Mouse (Mus musculus) hindbrain, postnatal 0 days (tissue): Measurements from ENCODE around the gene Hoxd10. TPM values are rescaled to one million over a fixed set of nuclear protein-coding genes. Genes with fewer than 3 reads are reported as not detected.

ENCODE experiments used
- ATAC-seq: fragments of 200-750 bp; cut with Nextera tagmentation; 2 replicates; pipeline ENCODE4 v1.8.0; 2017; ENCODE audit warnings: mild to moderate bottlenecking, moderate TSS enrichment, moderate library complexity
- DNase-seq: peaks from one replicate; pipeline ENCODE4 v3.0.0-alpha.2; 2015; ENCODE audit warnings: low spot score
- H3K27ac ChIP-seq: fragments of 300-500 bp; sonication (generic); 2 replicates; pipeline ENCODE4 v1.5.1; 2014; ENCODE audit warnings: mild to moderate bottlenecking
- H3K27me3 ChIP-seq: fragments of 300-500 bp; sonication (generic); 2 replicates; pipeline ENCODE4 v1.6.1; 2014; ENCODE audit warnings: low read length, mixed read lengths; ENCODE audit not compliant: insufficient read depth
- H3K36me3 ChIP-seq: fragments of 300-500 bp; sonication (generic); 2 replicates; pipeline ENCODE4 v1.6.1; 2014; ENCODE audit warnings: low read length, mixed read lengths; ENCODE audit not compliant: insufficient read depth
- H3K4me1 ChIP-seq: fragments of 300-500 bp; sonication (generic); 2 replicates; pipeline ENCODE4 v1.6.1; 2014; ENCODE audit warnings: antibody characterized with exemption, low read length, mixed read lengths; ENCODE audit not compliant: insufficient read depth
- H3K4me2 ChIP-seq: fragments of 300-500 bp; sonication (generic); 2 replicates; pipeline ENCODE4 v1.6.1; 2014; ENCODE audit warnings: low read depth, mild to moderate bottlenecking, low read length, moderate library complexity, mixed read lengths
- H3K4me3 ChIP-seq: fragments of 300-500 bp; sonication (generic); 2 replicates; pipeline ENCODE4 v1.5.1; 2014; ENCODE audit warnings: low read length
- H3K9ac ChIP-seq: fragments of 300-500 bp; sonication (generic); replicated peaks from 2 replicates; pipeline ENCODE4 v1.6.1; 2014; ENCODE audit warnings: mild to moderate bottlenecking, low read length, moderate library complexity, mixed read lengths
- H3K9me3 ChIP-seq: fragments of 300-500 bp; sonication (generic); 2 replicates; pipeline ENCODE4 v1.6.1; 2016; ENCODE audit warnings: low read length, mixed read lengths
- CTCF ChIP-seq: IDR thresholded peaks from 2 replicates; pipeline ENCODE4 v1.5.1; 2016; ENCODE audit warnings: antibody characterized with exemption, control low read depth, low read depth
- WGBS: fragments of 180-500 bp; shearing (Covaris S2); extraction: QIAGEN DNeasy Blood & Tissue Kit; methylation state at CpG from one replicate; pipeline ENCODE4 v1.1.7; 2014; 5-methylcytosine and 5-hydroxymethylcytosine counted together
- polyA plus RNA-seq: library from polyadenylated mRNA; unstranded; fragments of >200 nt; fragmentation: Nextera tagmentation; extraction: Ambion mirVana; gene quantifications from 2 replicates; pipeline ENCODE4 v1.2.1, GENCODE M21; 2015
- total RNA-seq: library from RNA; depleted of rRNA; stranded (reverse); fragments of >200 nt; gene quantifications from 2 replicates; pipeline ENCODE4 v1.2.3, GENCODE M21; 2014

The Hoxd10 gene
- total and polyA plus RNA-seq, 2 experiments from 2014 or later: not detected

DNA sequence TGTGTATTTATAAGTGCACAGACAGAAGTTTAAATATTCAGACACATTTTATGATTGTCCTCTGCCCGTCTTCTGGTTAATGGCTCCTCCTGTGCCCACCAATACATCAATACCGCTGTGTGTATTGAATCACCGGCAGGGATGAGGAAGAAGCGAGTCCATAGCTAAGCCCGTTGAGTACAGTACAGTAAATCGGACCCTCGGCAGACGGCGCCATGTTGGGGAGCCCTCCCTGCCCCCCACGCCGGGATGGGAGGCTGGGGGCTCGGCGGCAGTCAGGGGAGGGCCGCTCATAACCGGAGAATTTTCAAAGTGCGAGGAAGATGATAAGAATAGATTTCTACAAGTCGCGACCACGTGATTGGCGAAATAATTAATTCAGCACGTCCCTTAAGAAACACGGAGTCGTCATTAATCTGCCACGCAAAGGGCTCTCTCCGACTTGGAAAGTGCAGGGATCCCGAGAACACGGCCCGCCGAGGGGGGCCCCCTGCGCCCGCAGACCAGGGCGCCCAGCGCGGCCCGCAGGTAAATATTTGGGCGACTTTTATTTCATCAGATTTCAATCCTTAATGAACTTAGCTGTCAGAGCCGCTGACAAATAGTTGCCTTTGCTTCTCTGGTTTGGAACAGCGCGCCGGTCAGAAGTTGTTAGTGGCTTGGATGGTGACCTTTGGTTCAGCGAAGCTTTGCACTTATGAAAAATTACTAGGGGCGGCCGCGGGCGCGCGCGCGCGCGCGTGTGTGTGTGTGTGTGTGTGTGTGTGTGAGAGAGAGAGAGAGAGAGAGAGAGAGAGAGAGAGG, 41.0 kb downstream of the Hoxd10 start:
- Histone ChIP-seq H3K36me3 (no peaks in the 10 kb centered on the region), H3K27me3 (peaks cover 61% of the 10 kb centered on the region), H3K9me3 (no peaks in the 10 kb centered on the region), H3K4me1 (no peaks in the 10 kb centered on the region), H3K4me3 (peak overlapping the region; percentile 34), H3K9ac (peak overlapping the region; percentile 49), H3K27ac (peak overlapping the region; percentile 72), H3K4me2 (peak overlapping the region; percentile 49)
- no peak for TF ChIP-seq CTCF
- WGBS: 1% methylated on average over 52 of the region's 52 CpGs
- DNase-seq (no peak), ATAC-seq (no peak)

DNA sequence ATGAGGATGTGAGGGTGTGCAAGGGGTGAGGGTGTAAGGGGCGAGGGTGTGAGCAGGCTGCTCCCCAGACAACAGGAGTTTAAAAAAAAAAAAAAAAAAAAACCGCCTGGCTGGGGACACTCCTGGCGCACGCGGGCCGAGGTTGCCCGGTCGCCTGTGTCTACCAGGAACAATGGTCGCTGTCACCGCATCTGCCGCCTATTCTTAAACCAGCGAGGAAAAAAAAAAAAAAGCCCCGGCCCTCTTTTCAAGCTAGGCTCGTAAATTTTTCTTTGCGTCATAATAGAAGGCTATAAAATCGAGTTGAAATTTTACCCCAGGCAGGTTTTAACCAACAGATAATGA, 41.6 kb downstream of the Hoxd10 start:
- ATAC-seq (no peak), DNase-seq (peak; percentile 24)
- peak overlapping the region; percentile 34 for H3K4me3 ChIP-seq
- TF ChIP-seq CTCF: no peak
- H3K9ac ChIP-seq: peak overlapping the region; percentile 49; the same call in 1 of the 2 replicates
- WGBS: under 1% methylated on average over 16 of the region's 16 CpGs
- no peaks in the 10 kb centered on the region for H3K36me3 ChIP-seq
- peak overlapping the region; percentile 49 for H3K4me2 ChIP-seq
- peak overlapping the region; percentile 84 for H3K27ac ChIP-seq
- H3K4me1 ChIP-seq: no peaks in the 10 kb centered on the region
- H3K27me3 ChIP-seq: peaks cover 59% of the 10 kb centered on the region
- no peaks in the 10 kb centered on the region for H3K9me3 ChIP-seq

DNA sequence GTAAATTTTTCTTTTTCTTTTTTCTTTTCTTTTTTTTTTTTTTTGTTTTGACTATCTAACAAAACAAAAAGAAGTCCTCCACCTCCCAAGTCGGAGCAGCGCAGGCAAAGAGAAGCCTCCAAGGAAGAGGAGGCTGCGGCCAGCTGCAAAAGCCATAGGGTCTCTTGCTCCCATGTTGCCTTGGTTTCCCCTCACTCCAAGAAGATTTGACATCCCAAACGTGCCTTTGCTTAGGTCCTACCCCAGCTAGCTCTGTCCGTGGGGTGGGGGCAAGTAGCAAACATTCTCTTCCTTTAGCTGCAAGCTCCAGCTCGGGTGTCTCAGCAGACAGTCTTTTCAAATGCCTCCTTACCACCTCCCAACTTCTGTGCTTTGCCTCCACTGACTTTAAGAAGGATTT, 42.0 kb downstream of the Hoxd10 start:
- no peak for TF ChIP-seq CTCF
- no peaks in the 10 kb centered on the region for H3K36me3 ChIP-seq
- H3K27me3 ChIP-seq: peaks cover 59% of the 10 kb centered on the region
- H3K9me3 ChIP-seq: no peaks in the 10 kb centered on the region
- WGBS: 2% methylated on average over 6 of the region's 6 CpGs
- peak overlapping the region; percentile 49; the same call in 1 of the 2 replicates for H3K9ac ChIP-seq
- DNase-seq (peak; percentile 19), ATAC-seq (no peak)
- H3K27ac ChIP-seq: peak overlapping the region; percentile 84
- peak overlapping the region; percentile 34 for H3K4me3 ChIP-seq
- H3K4me2 ChIP-seq: peak overlapping the region; percentile 49
- H3K4me1 ChIP-seq: no peaks in the 10 kb centered on the region

DNA sequence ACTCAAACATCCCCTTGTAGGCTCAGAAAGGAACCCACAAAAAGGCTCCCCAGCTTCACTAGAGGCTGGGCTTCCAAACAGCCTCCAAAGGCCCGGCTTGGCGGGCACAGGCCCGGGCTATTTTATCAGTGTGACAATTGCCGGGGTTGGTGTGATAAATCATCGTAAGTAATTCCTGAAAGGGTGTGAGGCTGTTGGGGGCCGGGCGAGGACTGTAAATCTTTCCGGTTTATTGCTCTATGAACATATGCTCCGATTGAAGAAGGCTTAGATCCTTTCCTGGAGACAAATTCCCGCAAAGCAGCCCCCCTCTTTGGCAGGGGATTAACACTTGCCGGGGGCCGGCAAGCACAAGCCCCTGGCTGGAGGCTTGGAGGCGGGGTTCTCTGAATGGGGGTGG, 42.7 kb downstream of the Hoxd10 start:
- H3K36me3 ChIP-seq: no peaks in the 10 kb centered on the region
- 3% methylated on average over 13 of the region's 13 CpGs for WGBS
- no peak for TF ChIP-seq CTCF
- no peaks in the 10 kb centered on the region for H3K4me1 ChIP-seq
- peak overlapping the region; percentile 49 for H3K4me2 ChIP-seq
- peaks cover 59% of the 10 kb centered on the region for H3K27me3 ChIP-seq
- H3K9me3 ChIP-seq: no peaks in the 10 kb centered on the region
- H3K9ac ChIP-seq: peak overlapping the region; percentile 53; the same call in 1 of the 2 replicates
- no peak for ATAC-seq
- peak overlapping the region; percentile 16 for H3K4me3 ChIP-seq
- peak overlapping the region; percentile 84 for H3K27ac ChIP-seq
- peak; percentile 35 for DNase-seq

DNA sequence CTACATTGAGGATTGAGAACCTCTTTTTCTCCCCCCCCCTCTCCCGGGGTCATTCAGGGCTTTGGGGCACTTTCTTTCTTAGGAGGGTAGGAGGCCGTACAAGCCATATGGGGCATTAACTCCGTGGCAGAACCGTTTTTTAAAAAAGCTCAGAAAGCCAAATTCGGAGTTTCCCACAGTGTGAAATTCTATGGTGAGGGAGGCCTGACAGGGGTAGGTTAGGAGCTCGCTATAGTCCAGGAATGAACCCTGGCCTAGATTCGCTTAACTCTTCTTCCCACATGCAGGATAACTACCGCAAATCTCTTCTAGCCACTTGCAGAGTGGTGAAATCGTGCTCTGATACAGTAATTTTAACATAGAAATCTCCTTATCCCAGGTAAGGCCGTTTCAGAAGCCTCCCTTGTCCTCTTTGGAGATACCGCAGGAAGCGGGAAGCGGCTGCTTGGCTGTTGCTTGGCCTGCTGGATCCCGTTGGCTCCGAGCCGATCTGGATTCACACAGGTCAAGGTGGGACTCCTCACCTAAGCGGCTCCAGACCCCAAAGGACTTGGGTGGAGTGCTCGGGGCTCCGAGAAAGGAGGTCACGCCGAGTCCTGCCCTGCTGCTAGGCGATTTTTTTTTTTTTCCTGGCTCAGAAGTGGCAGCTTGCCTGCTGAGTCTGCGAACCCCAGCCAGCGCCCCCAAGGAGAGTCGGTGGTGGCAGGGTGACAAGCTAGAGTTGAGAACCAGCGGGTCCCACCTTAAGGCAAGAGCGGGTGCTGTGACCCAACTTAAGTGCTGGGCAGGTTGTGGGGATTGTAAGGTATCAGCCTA, 43.5 kb downstream of the Hoxd10 start:
- peak; percentile 18 for DNase-seq
- no peaks in the 10 kb centered on the region for H3K9me3 ChIP-seq
- peak overlapping the region; percentile 33 for H3K4me3 ChIP-seq
- H3K27me3 ChIP-seq: peaks cover 58% of the 10 kb centered on the region
- ATAC-seq: no peak
- WGBS: 2% methylated on average over 27 of the region's 27 CpGs
- H3K9ac ChIP-seq: peak overlapping the region; percentile 53
- no peak for TF ChIP-seq CTCF
- peak overlapping the region; percentile 84 for H3K27ac ChIP-seq
- H3K4me1 ChIP-seq: no peaks in the 10 kb centered on the region
- peak overlapping the region; percentile 49 for H3K4me2 ChIP-seq
- H3K36me3 ChIP-seq: no peaks in the 10 kb centered on the region

DNA sequence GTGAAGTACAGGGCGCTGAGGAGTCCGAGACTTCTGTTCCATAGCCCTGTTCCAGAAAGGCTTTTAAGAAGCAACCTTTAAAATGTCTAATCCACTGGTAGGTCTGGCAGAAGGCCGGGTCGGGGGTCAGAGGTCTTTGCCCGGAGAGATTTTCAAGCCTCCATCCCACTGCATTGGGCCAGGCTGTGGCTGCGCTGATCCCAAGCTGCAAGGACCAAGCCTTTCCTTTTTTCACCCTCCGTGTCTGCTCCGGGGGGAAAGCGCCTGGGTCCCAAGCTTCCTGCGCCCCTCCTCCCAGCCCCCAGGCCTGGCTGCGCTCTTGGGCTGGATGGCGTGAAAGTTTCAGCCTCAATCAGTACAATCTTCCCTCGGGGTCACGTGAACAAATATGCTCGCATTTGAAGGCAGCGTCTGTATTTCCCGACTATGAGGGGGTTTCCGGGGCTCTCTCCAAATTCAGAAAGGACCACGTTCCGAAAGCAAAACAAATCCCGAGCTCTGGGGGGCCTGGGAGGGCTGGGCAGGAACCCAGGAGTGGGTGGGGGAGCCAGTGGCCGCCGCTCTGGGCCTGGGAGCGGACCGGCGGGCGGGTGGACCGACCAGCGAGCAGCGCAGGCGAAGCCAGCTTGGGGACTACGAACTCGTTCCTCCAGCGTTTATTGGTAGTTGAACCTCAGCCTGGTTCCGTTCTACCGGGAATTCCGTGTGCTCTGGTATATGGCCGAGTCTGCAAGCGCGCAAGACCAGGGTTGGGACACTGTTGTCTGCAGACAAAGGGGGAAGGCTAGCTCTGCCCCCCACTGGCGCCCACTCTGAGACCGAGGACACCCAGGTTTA, 44.3 kb downstream of the Hoxd10 start:
- Histone ChIP-seq H3K27me3 (peaks cover 55% of the 10 kb centered on the region), H3K4me3 (peak overlapping the region; percentile 33)
- no peak for ATAC-seq

More for the DNA sequence above, 44.3 kb downstream of the Hoxd10 start:
- Histone ChIP-seq H3K9ac (peak overlapping the region; percentile 53), H3K36me3 (no peaks in the 10 kb centered on the region), H3K4me2 (peak overlapping the region; percentile 49), H3K27ac (peak overlapping the region; percentile 84), H3K4me1 (no peaks in the 10 kb centered on the region), H3K9me3 (no peaks in the 10 kb centered on the region)
- no peak for TF ChIP-seq CTCF
- DNase-seq: peak; percentile 66
- WGBS: under 1% methylated on average over 42 of the region's 42 CpGs
